Mouse (Mus musculus): ENCODE measurements around the gene Msh4. TPM values are rescaled to one million over a fixed set of nuclear protein-coding genes. Genes with fewer than 3 reads are reported as not detected.
"Not testable (repeated sequence)": the region's sequence is repeated elsewhere in the genome, so short reads cannot be mapped to it uniquely, and the experiment has no call there.

The Msh4 gene
- polyA plus RNA-seq, 1 experiment from 2014 or later: 0.13 TPM

GRCm38 (mm10) chr3:153844757-153845156 lies 61.2 kb downstream of the Msh4 start:
- Histone ChIP-seq H3K4me3 (replicated peaks) (no peak overlapping the region), H3K27ac (replicated peaks) (no peak overlapping the region), H3K4me1 (no peaks in the 10 kb centered on the region), H3K9me3 (replicated peaks) (no peaks in the 10 kb centered on the region), H3K36me3 (no peaks in the 10 kb centered on the region), H3K9ac (replicated peaks) (no peak overlapping the region), H3K4me2 (no peak overlapping the region), H3K27me3 (replicated peaks) (no peaks in the 10 kb centered on the region)
- WGBS: 96% methylated on average over 9 of the region's 9 CpGs
- ATAC-seq (ENCODE audit: low FRiP score): no peak

DNA sequence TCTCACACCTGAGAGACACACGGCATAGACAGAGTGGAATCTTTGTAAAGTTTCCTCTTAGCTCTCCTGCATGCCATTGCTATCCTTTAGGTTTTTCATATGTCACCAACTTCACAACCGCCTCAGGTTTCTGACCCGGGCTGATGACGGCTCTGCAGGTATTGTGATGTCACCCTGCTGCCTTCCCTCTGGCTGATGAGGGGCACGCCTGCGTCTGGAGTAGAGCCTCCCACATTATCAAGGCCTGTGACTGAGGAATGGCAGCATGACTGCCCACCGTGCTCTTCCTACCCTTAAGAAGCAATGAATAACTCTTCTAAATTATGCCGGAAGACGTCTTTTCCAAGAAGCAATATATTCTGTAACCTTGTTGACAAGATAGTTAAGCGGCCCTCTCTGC lies 61.9 kb downstream of the Msh4 start, which contains the start of gene Asb17:
TSS of gene Asb17 (plus strand) at position 180 of the 400 bp plus-strand sequence.
- H3K36me3 ChIP-seq: no peaks in the 10 kb centered on the region
- WGBS: 85% methylated on average over 10 of the region's 10 CpGs
- no peaks in the 10 kb centered on the region for H3K9me3 ChIP-seq (replicated peaks)
- no peak within 1 kb of the TSS for H3K4me2 ChIP-seq
- ATAC-seq (ENCODE audit: low FRiP score): no peak
- H3K27ac ChIP-seq (replicated peaks): no peak within 1 kb of the TSS
- H3K4me3 ChIP-seq (replicated peaks): no peak within 1 kb of the TSS
- H3K4me1 ChIP-seq: no peaks in the 10 kb centered on the region
- H3K9ac ChIP-seq (replicated peaks): no peak within 1 kb of the TSS
- H3K27me3 ChIP-seq (replicated peaks): no peaks in the 10 kb centered on the region

GRCm38 (mm10) chr3:153837593-153837992 lies 68.3 kb downstream of the Msh4 start:
- ATAC-seq (ENCODE audit: low FRiP score): no peak
- no peak overlapping the region for H3K9ac ChIP-seq (replicated peaks)
- 80% methylated on average over 4 of the region's 4 CpGs for WGBS

GRCm38 (mm10) chr3:153836316-153836715 lies 69.6 kb downstream of the Msh4 start:
- Histone ChIP-seq H3K9me3 (replicated peaks) (no peaks in the 10 kb centered on the region), H3K36me3 (no peaks in the 10 kb centered on the region), H3K4me3 (replicated peaks) (no peak overlapping the region), H3K27me3 (replicated peaks) (no peaks in the 10 kb centered on the region), H3K27ac (replicated peaks) (no peak overlapping the region), H3K4me2 (no peak overlapping the region), H3K4me1 (no peaks in the 10 kb centered on the region), H3K9ac (replicated peaks) (no peak overlapping the region)
- no peak for ATAC-seq (ENCODE audit: low FRiP score)
- 80% methylated on average over 3 of the region's 3 CpGs for WGBS

More at GRCm38 (mm10) chr3:153837593-153837992, 68.3 kb downstream of the Msh4 start:
- Histone ChIP-seq H3K4me1 (no peaks in the 10 kb centered on the region), H3K27me3 (replicated peaks) (no peaks in the 10 kb centered on the region), H3K36me3 (no peaks in the 10 kb centered on the region), H3K27ac (replicated peaks) (no peak overlapping the region), H3K4me2 (no peak overlapping the region), H3K4me3 (replicated peaks) (no peak overlapping the region), H3K9me3 (replicated peaks) (no peaks in the 10 kb centered on the region)

- Histone ChIP-seq H3K36me3 (no peaks in the 10 kb centered on the region), H3K27me3 (replicated peaks) (no peaks in the 10 kb centered on the region), H3K27ac (replicated peaks) (no peak overlapping the region), H3K4me3 (replicated peaks) (no peak overlapping the region), H3K9me3 (replicated peaks) (no peaks in the 10 kb centered on the region), H3K4me1 (no peaks in the 10 kb centered on the region), H3K4me2 (no peak overlapping the region), H3K9ac (replicated peaks) (no peak overlapping the region)
- no peak for ATAC-seq (ENCODE audit: low FRiP score)
- WGBS: 63% methylated on average over 7 of the region's 7 CpGs
Observed at GRCm38 (mm10) chr3:153835455-153836086, 70.4 kb downstream of the Msh4 start.

DNA sequence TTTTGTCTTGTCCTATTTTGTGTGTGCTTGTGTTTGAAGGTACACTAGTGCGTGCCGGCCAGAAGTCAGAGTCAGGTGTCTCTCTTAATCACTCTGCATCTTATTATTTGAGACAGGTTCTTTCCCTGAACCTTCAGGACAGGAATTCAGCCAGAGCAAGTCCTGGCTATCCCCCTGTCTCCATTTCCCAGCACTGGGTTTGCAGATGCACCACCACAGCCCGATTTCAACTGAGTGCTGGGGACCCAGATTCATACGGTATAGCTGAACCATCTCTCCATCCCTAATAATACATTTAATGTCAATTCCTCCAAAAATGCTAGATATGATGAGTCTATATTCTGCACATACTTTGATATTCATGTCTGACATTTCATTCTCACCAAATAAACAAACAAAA lies 71.9 kb downstream of the Msh4 start:
- Histone ChIP-seq H3K9me3 (replicated peaks) (no peaks in the 10 kb centered on the region), H3K9ac (replicated peaks) (no peak overlapping the region), H3K4me3 (replicated peaks) (no peak overlapping the region), H3K27ac (replicated peaks) (no peak overlapping the region), H3K36me3 (no peaks in the 10 kb centered on the region), H3K4me1 (no peaks in the 10 kb centered on the region), H3K4me2 (no peak overlapping the region), H3K27me3 (replicated peaks) (no peaks in the 10 kb centered on the region)
- WGBS: 88% methylated on average over 4 of the region's 4 CpGs
- no peak for ATAC-seq (ENCODE audit: low FRiP score)

DNA sequence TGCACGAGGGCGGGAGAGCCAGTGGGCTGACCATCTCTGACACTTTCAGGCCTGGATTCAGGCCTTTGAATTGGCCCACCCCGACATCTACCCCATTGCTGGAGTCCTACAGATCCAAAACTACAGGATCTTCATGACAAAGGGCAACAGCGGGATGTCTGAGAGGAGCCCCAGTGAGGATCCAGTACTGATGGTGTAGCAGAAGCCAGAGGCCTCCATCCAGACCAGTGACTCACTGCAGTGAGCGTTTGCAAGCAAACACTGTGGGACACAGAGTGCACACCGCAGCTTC lies 73.3 kb downstream of the Msh4 start:
- H3K4me1 ChIP-seq: no peaks in the 10 kb centered on the region
- no peaks in the 10 kb centered on the region for H3K36me3 ChIP-seq
- ATAC-seq (ENCODE audit: low FRiP score): no peak
- no peaks in the 10 kb centered on the region for H3K9me3 ChIP-seq (replicated peaks)
- no peak overlapping the region for H3K4me2 ChIP-seq
- WGBS: 50% methylated on average over 6 of the region's 6 CpGs
- no peaks in the 10 kb centered on the region for H3K27me3 ChIP-seq (replicated peaks)
- H3K4me3 ChIP-seq (replicated peaks): no peak overlapping the region
- H3K9ac ChIP-seq (replicated peaks): no peak overlapping the region
- H3K27ac ChIP-seq (replicated peaks): no peak overlapping the region

- Histone ChIP-seq H3K9me3 (replicated peaks) (no peaks in the 10 kb centered on the region), H3K27me3 (replicated peaks) (no peaks in the 10 kb centered on the region), H3K4me3 (replicated peaks) (no peak overlapping the region), H3K36me3 (no peaks in the 10 kb centered on the region), H3K4me1 (no peaks in the 10 kb centered on the region), H3K9ac (replicated peaks) (no peak overlapping the region), H3K27ac (replicated peaks) (no peak overlapping the region), H3K4me2 (no peak overlapping the region)
- ATAC-seq (ENCODE audit: low FRiP score): no peak
- 74% methylated on average over 4 of the region's 4 CpGs for WGBS
Observed at GRCm38 (mm10) chr3:153831873-153832653, 73.9 kb downstream of the Msh4 start.

DNA sequence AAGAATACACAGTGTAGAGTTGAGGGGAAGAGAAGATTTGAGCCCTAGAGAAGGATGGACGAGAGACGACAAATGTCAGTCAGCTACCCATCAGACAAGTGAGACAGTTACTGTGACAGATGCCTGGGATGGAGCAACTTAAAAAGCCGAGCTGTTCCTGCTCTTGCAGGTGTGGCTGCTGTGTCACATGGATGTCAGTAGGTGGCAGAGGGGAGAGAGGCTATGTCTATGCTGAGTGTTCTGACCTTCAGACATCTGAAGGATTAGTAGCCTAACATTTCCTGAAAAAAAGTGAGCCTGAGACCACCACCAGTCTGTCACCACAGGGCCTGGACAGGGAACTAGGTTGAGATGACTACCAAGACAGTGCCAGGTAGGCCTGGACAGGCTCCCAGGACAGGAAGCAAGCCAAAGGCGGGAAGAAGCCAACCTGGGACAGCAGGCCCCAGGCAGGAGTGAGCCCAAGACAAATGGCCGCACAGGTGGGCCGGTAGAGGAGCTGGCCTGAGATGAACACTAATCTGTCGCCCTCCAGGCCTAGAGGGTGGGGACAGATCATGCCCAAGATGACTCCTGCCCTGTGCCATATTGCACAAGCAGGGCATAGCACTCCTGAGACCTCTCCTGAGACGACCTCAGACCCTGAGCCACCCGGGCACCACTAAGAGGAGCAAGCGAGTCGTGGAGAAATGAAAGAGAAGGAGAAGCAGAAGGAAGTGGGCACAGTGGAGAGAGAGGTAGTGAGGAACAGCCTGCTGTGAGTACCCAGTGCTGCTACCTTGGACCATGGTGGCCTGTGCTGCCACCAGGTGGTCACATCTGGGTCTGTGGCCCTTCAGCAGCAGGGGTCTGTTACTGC lies 74.7 kb downstream of the Msh4 start:
- ATAC-seq (ENCODE audit: low FRiP score): no peak
- Histone ChIP-seq H3K27me3 (replicated peaks) (no peaks in the 10 kb centered on the region), H3K9me3 (replicated peaks) (no peaks in the 10 kb centered on the region), H3K36me3 (no peaks in the 10 kb centered on the region), H3K4me3 (replicated peaks) (no peak overlapping the region), H3K4me1 (no peaks in the 10 kb centered on the region), H3K9ac (replicated peaks) (no peak overlapping the region), H3K27ac (replicated peaks) (no peak overlapping the region), H3K4me2 (no peak overlapping the region)
- 78% methylated on average over 11 of the region's 11 CpGs for WGBS

DNA sequence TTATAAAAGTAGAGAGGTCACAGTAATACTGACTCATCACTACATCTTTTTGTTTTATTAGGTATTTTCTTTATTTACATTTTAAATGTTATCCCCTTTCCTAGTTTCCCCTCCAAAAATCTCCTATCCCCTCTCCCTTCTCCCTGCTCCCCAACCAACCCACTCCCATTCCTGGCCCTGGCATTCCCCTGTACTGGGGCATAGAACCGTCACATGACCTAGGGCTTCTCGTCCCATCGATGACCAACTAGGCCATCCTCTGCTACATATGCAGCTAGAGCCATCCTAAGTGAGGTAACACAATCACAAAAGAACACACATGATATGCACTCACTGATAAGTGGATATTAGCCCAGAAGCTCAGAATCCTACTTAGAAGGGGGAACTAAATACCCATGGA lies 76.2 kb downstream of the Msh4 start:
- H3K4me1 ChIP-seq; ATAC-seq (ENCODE audit: low FRiP score); H3K27me3 ChIP-seq (replicated peaks); H3K9me3 ChIP-seq (replicated peaks); H3K9ac ChIP-seq (replicated peaks); H3K4me3 ChIP-seq (replicated peaks); H3K4me2 ChIP-seq; H3K36me3 ChIP-seq; H3K27ac ChIP-seq (replicated peaks): not testable (repeated sequence)
- WGBS: 97% methylated on average over 3 of the region's 3 CpGs

- Histone ChIP-seq H3K27me3 (replicated peaks) (no peaks in the 10 kb centered on the region), H3K4me1 (no peaks in the 10 kb centered on the region), H3K4me3 (replicated peaks) (no peak overlapping the region), H3K27ac (replicated peaks) (no peak overlapping the region), H3K9ac (replicated peaks) (no peak overlapping the region), H3K9me3 (replicated peaks) (no peaks in the 10 kb centered on the region), H3K4me2 (no peak overlapping the region), H3K36me3 (no peaks in the 10 kb centered on the region)
- 51% methylated on average over 6 of the region's 6 CpGs for WGBS
- no peak for ATAC-seq (ENCODE audit: low FRiP score)
Observed at GRCm38 (mm10) chr3:153826616-153827015, 79.3 kb downstream of the Msh4 start.

- H3K27ac ChIP-seq (replicated peaks): no peak overlapping the region
- no peaks in the 10 kb centered on the region for H3K27me3 ChIP-seq (replicated peaks)
- no peaks in the 10 kb centered on the region for H3K9me3 ChIP-seq (replicated peaks)
- ATAC-seq (ENCODE audit: low FRiP score): no peak
- H3K9ac ChIP-seq (replicated peaks): no peak overlapping the region
- 95% methylated on average over 10 of the region's 10 CpGs for WGBS
- no peaks in the 10 kb centered on the region for H3K36me3 ChIP-seq
- no peak overlapping the region for H3K4me2 ChIP-seq
- H3K4me1 ChIP-seq: no peaks in the 10 kb centered on the region
- no peak overlapping the region for H3K4me3 ChIP-seq (replicated peaks)
Observed at GRCm38 (mm10) chr3:153825197-153825596, 80.7 kb downstream of the Msh4 start.

Data from neural tube, embryonic 15.5 days (tissue).